In the genomic region with DNA sequence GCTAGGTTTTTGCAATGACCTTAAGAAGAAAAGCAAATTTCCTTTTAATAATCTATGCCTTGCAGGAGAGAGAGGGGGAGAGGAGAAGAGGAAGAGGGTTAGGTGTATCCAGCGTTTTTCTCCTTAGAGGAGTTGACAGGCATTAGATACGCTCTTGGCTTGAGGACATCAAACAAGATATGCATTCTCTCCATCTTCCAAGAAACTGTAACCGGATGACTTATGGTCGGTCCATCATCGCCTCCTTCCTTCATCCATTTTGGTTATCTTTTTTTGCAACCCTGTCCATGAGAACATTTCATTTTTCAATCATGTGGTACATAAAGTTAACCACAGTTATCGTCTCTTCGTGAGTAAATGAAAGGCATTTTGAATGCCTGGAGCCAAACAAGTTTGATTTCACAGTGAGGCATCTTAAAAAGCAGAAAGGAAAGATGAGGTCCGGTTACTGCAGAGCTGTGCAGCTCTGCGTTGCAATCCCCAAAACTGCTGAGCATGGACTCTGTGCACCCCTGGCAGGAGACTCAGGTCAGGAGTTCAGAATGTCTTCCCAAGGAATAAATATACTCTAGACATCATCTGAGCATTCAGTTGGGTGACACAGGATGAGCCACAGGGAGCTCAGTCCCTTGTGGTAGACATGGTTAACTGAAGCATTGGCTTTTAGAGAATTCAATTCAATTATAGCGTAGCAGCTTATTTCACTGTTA, we compare ENCODE assay signal across 36 mouse cellular contexts. TPM values are rescaled to one million over a fixed set of nuclear protein-coding genes. Genes with fewer than 3 reads are reported as not detected.
DNase-seq lines count a peak whose midpoint lies in the region; TF ChIP-seq lines count a peak whose summit lies in the region.
"Had no signal": no experiment of that assay in that cellular context is flagged by ENCODE, and none has a peak within 500 bp of the region (broad histone marks: within the 10 kb centered on the region; RNA-seq: fewer than 3 reads in every experiment).

No protein-coding gene starts in this region.

- peak; percentile 40 for TF ChIP-seq CTCF in gastrocnemius, adult 2 months (IDR thresholded peaks at IDR 0.05)
- TF ChIP-seq CTCF in layer of hippocampus, adult 2 months (conservative IDR thresholded peaks at IDR 0.05): no peak
- no peak for TF ChIP-seq CTCF in cortical plate, adult 2 months (IDR thresholded peaks at IDR 0.05; ENCODE audit: extremely low read depth, insufficient read depth, low read length)

- no peak for TF ChIP-seq POLR2A in cortical plate, adult 2 months (IDR thresholded peaks at IDR 0.05; ENCODE audit: extremely low read depth, insufficient read depth, low read length)

- DNase-seq in gastrocnemius, adult 2 months: peak; percentile 84
- DNase-seq in gastrocnemius, postnatal 4 days (ENCODE audit: low spot score in 2 of 2): no peak
- DNase-seq in layer of hippocampus, adult 2 months (ENCODE audit: low spot score in 2 of 2): no peak
- no peak for DNase-seq in layer of hippocampus, adult 11-12 months (ENCODE audit: low spot score)
- DNase-seq in spleen, postnatal 10 days (ENCODE audit: low spot score in 2 of 2): no peak
- DNase-seq in frontal cortex, postnatal 10 days (ENCODE audit: low spot score in 2 of 2): no peak
- DNase-seq: cerebellum, postnatal 14 days; layer of hippocampus, postnatal 36 days; liver; lung, adult 2 months; right cerebral cortex, postnatal 25 days; thymus, adult 2 months; thymus, postnatal 36 days had no signal

- H3K27ac ChIP-seq in gastrocnemius, adult 2 months: peak overlapping the region; percentile 94
- H3K27ac ChIP-seq in layer of hippocampus, adult 2 months: peak overlapping the region; percentile 73
- H3K27ac ChIP-seq in cortical plate, adult 2 months (ENCODE audit: insufficient read depth, low read length): peak overlapping the region; percentile 69
- H3K27ac ChIP-seq: liver, embryonic 14.5 days; midbrain, embryonic 10.5 days; midbrain, embryonic 15.5 days; neural tube, embryonic 15.5 days had no signal

- intact Hi-C loops in gastrocnemius, adult 2 months (cut with DNase I): no loop called here

- H3K4me1 ChIP-seq in cortical plate, adult 2 months (ENCODE audit: control insufficient read depth, insufficient read depth, low read length): no peaks in the 10 kb centered on the region
- H3K4me1 ChIP-seq: midbrain, embryonic 10.5 days; midbrain, embryonic 15.5 days; neural tube, embryonic 15.5 days had no signal

- H3K4me3 ChIP-seq in gastrocnemius, adult 2 months: peak overlapping the region; percentile 63
- H3K4me3 ChIP-seq in layer of hippocampus, adult 2 months: no peak overlapping the region
- H3K4me3 ChIP-seq in cortical plate, adult 2 months (ENCODE audit: insufficient read depth, low read length): no peak overlapping the region
- H3K4me3 ChIP-seq: heart, embryonic 12.5 days; midbrain, embryonic 10.5 days; midbrain, embryonic 15.5 days; neural tube, embryonic 15.5 days had no signal

RNA-seq across cellular contexts. Expression of a gene that starts 36.2 kb away (rescaled TPM):
- total RNA-seq in gastrocnemius, adult 2 months (2021): not detected
- total RNA-seq in gastrocnemius, postnatal 4 days (2021): not detected
- not detected for total RNA-seq in layer of hippocampus, adult 2 months (2021)
- polyA plus RNA-seq in cortical plate, adult 2 months (2012; rRNA removed): not detected in 2 replicates
- total RNA-seq: adrenal gland, adult 2 months; adrenal gland, postnatal 36 days; gastrocnemius, postnatal 36 days; heart, postnatal 14 days; layer of hippocampus, postnatal 36 days; left cerebral cortex, postnatal 14 days; megakaryocyte progenitor cell, adult 5-6 weeks had no signal
- polyA plus RNA-seq: adrenal gland, adult 2 months; brain, embryonic 14.5 days; CD4-positive, CD25-positive, alpha-beta regulatory T cell, adult 4 months; cerebellum, adult 2 months; embryonic facial prominence, embryonic 11.5 days; forebrain, embryonic 14.5 days; hindbrain, embryonic 11.5 days; hindbrain, embryonic 16.5 days; intestine, embryonic 14.5 days; kidney, embryonic 16.5 days; limb, embryonic 11.5 days; liver, embryonic 14.5 days; lung, adult 2 months; midbrain, embryonic 10.5 days; midbrain, embryonic 15.5 days; neural tube, embryonic 15.5 days; spleen, adult 2 months had no signal
